Mouse (Mus musculus): ENCODE data around the gene Gas1.

DNA sequence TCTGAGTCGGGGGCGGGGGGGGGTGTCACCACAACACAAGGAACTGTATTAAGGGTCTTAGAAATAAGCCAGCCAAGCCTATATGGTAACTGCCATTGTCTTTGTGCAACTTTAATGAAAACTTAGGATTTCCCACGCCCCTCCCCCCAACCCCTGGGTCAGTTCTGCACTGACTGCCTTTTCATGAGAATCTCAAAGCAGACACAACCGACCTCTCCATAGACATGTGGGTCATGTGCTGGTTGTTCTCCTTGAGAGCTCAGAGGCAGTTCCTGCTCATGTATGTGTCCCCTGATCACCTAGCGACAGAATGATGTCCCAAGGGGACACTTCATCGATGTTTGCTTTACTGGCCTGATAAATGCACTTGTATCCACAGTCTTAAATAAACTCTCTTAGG, 27.6 kb upstream of the Gas1 start:
- TF ChIP-seq MYOG (IDR thresholded peaks at IDR 0.05; ENCODE audit: control insufficient read depth, extremely low read depth, insufficient read length), result no peak
- no peak for TF ChIP-seq FOSL1 (IDR thresholded peaks at IDR 0.05; ENCODE audit: insufficient read depth, low read length, poor library complexity, severe bottlenecking)

Data from C2C12 (cell line).